Mouse (Mus musculus): Measurements from ENCODE around the gene Asap3. TPM values are rescaled to one million over a fixed set of nuclear protein-coding genes. Genes with fewer than 3 reads are reported as not detected.

Asap3 gene
- polyA plus RNA-seq, 1 experiment from 2014 or later: 16.4 TPM

Other genes with a start within 250 kb of the Asap3 start
- 49.1 and 51.9 TPM in 2 replicates for gene Gale, start 242.6 kb upstream of the Asap3 start, polyA plus RNA-seq (2015; fragmentation: Nextera tagmentation; extraction: Ambion mirVana)
- 121 and 124 TPM in 2 replicates for gene Lypla2, start 233.7 kb upstream of the Asap3 start, polyA plus RNA-seq (2015; fragmentation: Nextera tagmentation; extraction: Ambion mirVana)
- gene Pithd1, start 219.1 kb upstream of the Asap3 start, polyA plus RNA-seq (2015; fragmentation: Nextera tagmentation; extraction: Ambion mirVana): 57.0 and 58.7 TPM in 2 replicates
- gene Eloa, start 184.6 kb upstream of the Asap3 start, polyA plus RNA-seq (2015; fragmentation: Nextera tagmentation; extraction: Ambion mirVana): 41.1 and 45.1 TPM in 2 replicates
- 481 and 500 TPM in 2 replicates for gene Rpl11, start 152.9 kb upstream of the Asap3 start, polyA plus RNA-seq (2015; fragmentation: Nextera tagmentation; extraction: Ambion mirVana)
- 736 and 770 TPM in 2 replicates for gene Id3, start 62.9 kb upstream of the Asap3 start, polyA plus RNA-seq (2015; fragmentation: Nextera tagmentation; extraction: Ambion mirVana)
- 7.9 and 8.7 TPM in 2 replicates for gene E2f2, start 34.0 kb upstream of the Asap3 start, polyA plus RNA-seq (2015; fragmentation: Nextera tagmentation; extraction: Ambion mirVana)
- gene Tcea3, start 41.4 kb downstream of the Asap3 start, polyA plus RNA-seq (2015; fragmentation: Nextera tagmentation; extraction: Ambion mirVana): 8.1 and 9.0 TPM in 2 replicates
- gene Zfp46, start 78.3 kb downstream of the Asap3 start, polyA plus RNA-seq (2015; fragmentation: Nextera tagmentation; extraction: Ambion mirVana): 24.3 and 28.4 TPM in 2 replicates
- 262 and 263 TPM in 2 replicates for gene Hnrnpr, start 104.6 kb downstream of the Asap3 start, polyA plus RNA-seq (2015; fragmentation: Nextera tagmentation; extraction: Ambion mirVana)
- 0.55 and 0.89 TPM in 2 replicates for gene Htr1d, start 217.2 kb downstream of the Asap3 start, polyA plus RNA-seq (2015; fragmentation: Nextera tagmentation; extraction: Ambion mirVana)

Measured in limb, embryonic 13.5 days (tissue).